Mouse (Mus musculus) naive thymus-derived CD4-positive, alpha-beta T cell, adult 2 months (primary cell): Measurements from ENCODE around the gene Ralgapa1.

Source experiments
- DNase-seq: peaks from one replicate; pipeline ENCODE4 v3.0.0-alpha.2; 2011; ENCODE audit warnings: low read depth

Ralgapa1 gene

GRCm38 (mm10) chr12:55820661-55821314 is at the start of gene Ralgapa1:
TSS of gene Ralgapa1 (minus strand) at chr12:55821167.
- DNase-seq: peak; percentile 99

GRCm38 (mm10) chr12:55869622-55870322 is 48.8 kb upstream of the Ralgapa1 start:
- DNase-seq: no peak

- no peak for DNase-seq
Observed at GRCm38 (mm10) chr12:55867738-55868137, 46.8 kb upstream of the Ralgapa1 start.

GRCm38 (mm10) chr12:55860631-55861030 is 39.7 kb upstream of the Ralgapa1 start:
- DNase-seq: no peak

- no peak for DNase-seq
Observed at GRCm38 (mm10) chr12:55859409-55860349, 38.7 kb upstream of the Ralgapa1 start.

- no peak for DNase-seq
Observed at GRCm38 (mm10) chr12:55850650-55851049, 29.7 kb upstream of the Ralgapa1 start.

GRCm38 (mm10) chr12:55847851-55848250 is 26.9 kb upstream of the Ralgapa1 start:
- DNase-seq: no peak

- DNase-seq: peak; percentile 60
Observed at GRCm38 (mm10) chr12:55846741-55847140, 25.8 kb upstream of the Ralgapa1 start.

- no peak for DNase-seq
Observed at GRCm38 (mm10) chr12:55837495-55837894, 16.5 kb upstream of the Ralgapa1 start.

- peak; percentile 96 for DNase-seq
Observed at GRCm38 (mm10) chr12:55836199-55836951, 15.4 kb upstream of the Ralgapa1 start, which contains the start of gene Brms1l. TSS of gene Brms1l (plus strand) at chr12:55836324.

GRCm38 (mm10) chr12:55835857-55836198 is 14.9 kb upstream of the Ralgapa1 start:
- no peak for DNase-seq

- DNase-seq: no peak
Observed at GRCm38 (mm10) chr12:55834891-55835290, 13.9 kb upstream of the Ralgapa1 start.

- peak; percentile 33 for DNase-seq
Observed at GRCm38 (mm10) chr12:55833906-55834625, 13.1 kb upstream of the Ralgapa1 start.

- no peak for DNase-seq
Observed at GRCm38 (mm10) chr12:55832961-55833360, 12.0 kb upstream of the Ralgapa1 start.

- peak; percentile 75 for DNase-seq
Observed at GRCm38 (mm10) chr12:55831101-55831500, 10.1 kb upstream of the Ralgapa1 start.

- no peak for DNase-seq
Observed at GRCm38 (mm10) chr12:55825537-55825936, 4.6 kb upstream of the Ralgapa1 start.

- DNase-seq: no peak
Observed at GRCm38 (mm10) chr12:55824027-55824426, 3.1 kb upstream of the Ralgapa1 start.

GRCm38 (mm10) chr12:55820119-55820660 is 777 bp downstream of the Ralgapa1 start:
- DNase-seq: peak; percentile 63

GRCm38 (mm10) chr12:55816488-55816887 is 4.5 kb downstream of the Ralgapa1 start:
- DNase-seq: no peak

- no peak for DNase-seq
Observed at GRCm38 (mm10) chr12:55805035-55805434, 15.9 kb downstream of the Ralgapa1 start.

- no peak for DNase-seq
Observed at GRCm38 (mm10) chr12:55801131-55801530, 19.8 kb downstream of the Ralgapa1 start.
